Comparison of ENCODE assay signal across 12 mouse cellular contexts in the genomic region with DNA sequence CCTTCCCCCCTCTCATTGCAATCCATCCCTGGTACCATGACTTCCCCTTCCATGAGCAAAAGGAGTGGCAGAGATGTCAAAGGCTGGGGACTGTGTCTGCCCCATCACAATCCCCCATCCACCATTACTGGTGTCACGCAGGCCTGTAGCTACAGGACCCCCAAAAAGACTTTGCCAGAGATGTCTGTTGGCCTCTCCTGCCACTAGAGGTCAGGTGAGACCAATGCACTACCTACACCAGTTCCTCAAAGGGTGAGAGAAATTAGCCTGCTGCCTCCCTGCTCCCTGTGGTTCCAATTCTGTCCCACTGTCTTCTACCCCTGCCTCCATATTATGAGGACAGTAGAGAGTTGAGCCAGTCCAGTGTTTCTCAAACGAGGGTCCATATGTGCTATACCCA. TPM values are rescaled to one million over a fixed set of nuclear protein-coding genes. Genes with fewer than 3 reads are reported as not detected.
A peak's percentile ranks its signal among the peaks of the same experiment; 100 is the strongest.
DNase-seq lines count a peak whose midpoint lies in the region; ATAC-seq and TF ChIP-seq lines count a peak whose summit lies in the region.
"Had no signal": no experiment of that assay in that cellular context is flagged by ENCODE, and none has a peak within 500 bp of the region (broad histone marks: within the 10 kb centered on the region; RNA-seq: fewer than 3 reads in every experiment).

No protein-coding gene starts in this region.

- ATAC-seq in forebrain, embryonic 14.5 days: no peak
- ATAC-seq: intestine, embryonic 16.5 days had no signal

- H3K4me2 ChIP-seq in forebrain, embryonic 14.5 days (ENCODE audit: low read length): no peak overlapping the region
- H3K4me2 ChIP-seq: embryonic facial prominence, embryonic 12.5 days had no signal

- H3K9me3 ChIP-seq in forebrain, embryonic 14.5 days (replicated peaks; ENCODE audit: control insufficient read depth, low read length): no peaks in the 10 kb centered on the region
- no peaks in the 10 kb centered on the region for H3K9me3 ChIP-seq in forebrain, embryonic 10.5 days
- H3K9me3 ChIP-seq: embryonic facial prominence, embryonic 12.5 days; megakaryocyte, embryonic 14.5 days had no signal

- intact Hi-C loops in left cerebral cortex, postnatal 4 days (cut with DNase I): no loop called here
- intact Hi-C loops in left cerebral cortex, postnatal 36 days (cut with DNase I): loop anchor here (10.0 kb wide), 1 partner anchor 123 kb away; no protein-coding TSS in a partner anchor

- H3K4me1 ChIP-seq in forebrain, embryonic 14.5 days (ENCODE audit: control insufficient read depth, insufficient read depth, low read length): no peaks in the 10 kb centered on the region
- H3K4me1 ChIP-seq in forebrain, embryonic 10.5 days: peaks cover 4% of the 10 kb centered on the region; the same call in 1 of the 2 replicates
- peaks cover 5% of the 10 kb centered on the region; the same call in 1 of the 2 replicates for H3K4me1 ChIP-seq in small intestine, adult 2 months (ENCODE audit: control insufficient read depth, insufficient read depth, insufficient read length, low read length)
- H3K4me1 ChIP-seq: embryonic facial prominence, embryonic 12.5 days; megakaryocyte, embryonic 14.5 days had no signal

- DNase-seq in forebrain, embryonic 14.5 days (ENCODE audit: low spot score): peak; percentile 49
- DNase-seq in forebrain, embryonic 10.5 days (ENCODE audit: extremely low spot score, low spot score): no peak
- peak; percentile 35 for DNase-seq in left cerebral cortex, postnatal 4 days
- DNase-seq in left cerebral cortex, postnatal 36 days (ENCODE audit: low spot score in 2 of 2): no peak
- peak; percentile 59 for DNase-seq in brain, embryonic 14.5 days (ENCODE audit: low read depth)
- DNase-seq in ovary, postnatal 10 days (ENCODE audit: low spot score): no peak
- DNase-seq in right cerebral cortex, adult 2 months (ENCODE audit: low spot score in 2 of 2): no peak

- H3K27me3 ChIP-seq in forebrain, embryonic 14.5 days (replicated peaks; ENCODE audit: control insufficient read depth, insufficient read depth, low read length): no peaks in the 10 kb centered on the region
- H3K27me3 ChIP-seq in forebrain, embryonic 10.5 days (ENCODE audit: poor library complexity, severe bottlenecking): no peaks in the 10 kb centered on the region
- no peaks in the 10 kb centered on the region for H3K27me3 ChIP-seq in small intestine, adult 2 months (ENCODE audit: control insufficient read depth, insufficient read depth, low read length)
- H3K27me3 ChIP-seq: embryonic facial prominence, embryonic 12.5 days had no signal

- TF ChIP-seq CTCF in brain, embryonic 14.5 days (IDR thresholded peaks at IDR 0.05; ENCODE audit: borderline replicate concordance, extremely low read depth, insufficient read depth, insufficient read length): peak; percentile 61; the same call in 1 of the 2 replicates
- peak; percentile 56; the same call in 1 of the 2 replicates for TF ChIP-seq CTCF in small intestine, adult 2 months (IDR thresholded peaks at IDR 0.05; ENCODE audit: extremely low read depth, insufficient read length, insufficient replicate concordance, low read depth, low read length)

- no peak overlapping the region for H3K4me3 ChIP-seq in forebrain, embryonic 14.5 days (ENCODE audit: low read depth, low read length)
- no peak overlapping the region for H3K4me3 ChIP-seq in forebrain, embryonic 10.5 days
- no peak overlapping the region for H3K4me3 ChIP-seq in small intestine, adult 2 months (ENCODE audit: low read depth, low read length)
- H3K4me3 ChIP-seq: embryonic facial prominence, embryonic 12.5 days; megakaryocyte, embryonic 14.5 days had no signal

- no peak overlapping the region for H3K9ac ChIP-seq in forebrain, embryonic 14.5 days (ENCODE audit: low read length)
- H3K9ac ChIP-seq: embryonic facial prominence, embryonic 12.5 days had no signal

- no peak overlapping the region for H3K27ac ChIP-seq in forebrain, embryonic 14.5 days (ENCODE audit: low read depth, low read length)
- no peak overlapping the region for H3K27ac ChIP-seq in forebrain, embryonic 10.5 days
- H3K27ac ChIP-seq in small intestine, adult 2 months (ENCODE audit: insufficient read depth, low read depth, low read length): no peak overlapping the region
- H3K27ac ChIP-seq: embryonic facial prominence, embryonic 12.5 days had no signal

- 60% methylated on average over 2 of the region's 2 CpGs for WGBS in forebrain, embryonic 14.5 days
- WGBS in forebrain, embryonic 10.5 days: 49% methylated on average over 2 of the region's 2 CpGs
- 59% methylated on average over 2 of the region's 2 CpGs for WGBS in small intestine, adult 2 months

- no peaks in the 10 kb centered on the region for H3K36me3 ChIP-seq in forebrain, embryonic 14.5 days (ENCODE audit: control insufficient read depth, insufficient read depth, low read length)
- H3K36me3 ChIP-seq in forebrain, embryonic 10.5 days (replicated peaks): no peaks in the 10 kb centered on the region
- peaks cover 22% of the 10 kb centered on the region for H3K36me3 ChIP-seq in small intestine, adult 2 months (ENCODE audit: control insufficient read depth, insufficient read depth, low read length)
- H3K36me3 ChIP-seq: embryonic facial prominence, embryonic 12.5 days had no signal

- TF ChIP-seq POLR2A in brain, embryonic 14.5 days (IDR thresholded peaks at IDR 0.05; ENCODE audit: borderline replicate concordance, extremely low read depth, insufficient read depth, insufficient read length, poor library complexity, severe bottlenecking): no peak
- TF ChIP-seq POLR2A in small intestine, adult 2 months (IDR thresholded peaks at IDR 0.05; ENCODE audit: low read depth, low read length): no peak

RNA-seq across cellular contexts. Expression of gene Olfr412, which starts 40.3 kb away (rescaled TPM):
- polyA plus RNA-seq in forebrain, embryonic 14.5 days (2014; fragmentation: Nextera tagmentation; extraction: Ambion mirVana): not detected in 2 replicates
- polyA plus RNA-seq in forebrain, embryonic 10.5 days (2016; fragmentation: Nextera tagmentation; extraction: Ambion mirVana): not detected in 2 replicates
- not detected for total RNA-seq in left cerebral cortex, postnatal 4 days (2021)
- total RNA-seq in left cerebral cortex, postnatal 36 days (2021): not detected
- not detected in 2 replicates for polyA plus RNA-seq in brain, embryonic 14.5 days (2012; rRNA removed)
- polyA plus RNA-seq in small intestine, adult 2 months (2012; rRNA removed): not detected in 2 replicates
- polyA plus RNA-seq: embryonic facial prominence, embryonic 12.5 days; intestine, embryonic 16.5 days; stomach, embryonic 16.5 days had no signal

RNA-seq across cellular contexts. Expression of gene Olfr411, which starts 49.7 kb away (rescaled TPM):
- polyA plus RNA-seq in forebrain, embryonic 14.5 days (2014; fragmentation: Nextera tagmentation; extraction: Ambion mirVana): not detected in 2 replicates
- polyA plus RNA-seq in forebrain, embryonic 10.5 days (2016; fragmentation: Nextera tagmentation; extraction: Ambion mirVana): not detected in 2 replicates
- not detected for total RNA-seq in left cerebral cortex, postnatal 4 days (2021)
- not detected for total RNA-seq in left cerebral cortex, postnatal 36 days (2021)
- polyA plus RNA-seq in brain, embryonic 14.5 days (2012; rRNA removed): not detected in 2 replicates
- polyA plus RNA-seq in small intestine, adult 2 months (2012; rRNA removed): not detected in 2 replicates
- polyA plus RNA-seq: embryonic facial prominence, embryonic 12.5 days; intestine, embryonic 16.5 days; stomach, embryonic 16.5 days had no signal

Comparison
In these comparisons a context has a peak if more than half of its experiments do, and no peak if none do; other contexts are left out.
1. DNase-seq: peak in forebrain, embryonic 14.5 days (single experiment), left cerebral cortex, postnatal 4 days (single experiment) and brain, embryonic 14.5 days (single experiment); none in forebrain, embryonic 10.5 days (single experiment), left cerebral cortex, postnatal 36 days (0 of 2), ovary, postnatal 10 days (single experiment) and right cerebral cortex, adult 2 months (0 of 2).